Mouse (Mus musculus) stomach, postnatal 0 days (tissue): Measurements from ENCODE around the gene Actrt2.

ENCODE experiments used
- CTCF ChIP-seq: IDR thresholded peaks from 2 replicates; pipeline ENCODE4 v1.5.1; 2016; ENCODE audit warnings: antibody characterized with exemption, low read depth, mild to moderate bottlenecking, moderate library complexity
- EP300 ChIP-seq: optimal IDR thresholded peaks from 2 replicates; pipeline ENCODE3; 2016; ENCODE audit warnings: antibody characterized with exemption

GRCm38 (mm10) chr4:154655134-154655910 lies 12.3 kb downstream of the Actrt2 start:
- TF ChIP-seq EP300, result no peak
- no peak for TF ChIP-seq CTCF
